In the genomic region with DNA sequence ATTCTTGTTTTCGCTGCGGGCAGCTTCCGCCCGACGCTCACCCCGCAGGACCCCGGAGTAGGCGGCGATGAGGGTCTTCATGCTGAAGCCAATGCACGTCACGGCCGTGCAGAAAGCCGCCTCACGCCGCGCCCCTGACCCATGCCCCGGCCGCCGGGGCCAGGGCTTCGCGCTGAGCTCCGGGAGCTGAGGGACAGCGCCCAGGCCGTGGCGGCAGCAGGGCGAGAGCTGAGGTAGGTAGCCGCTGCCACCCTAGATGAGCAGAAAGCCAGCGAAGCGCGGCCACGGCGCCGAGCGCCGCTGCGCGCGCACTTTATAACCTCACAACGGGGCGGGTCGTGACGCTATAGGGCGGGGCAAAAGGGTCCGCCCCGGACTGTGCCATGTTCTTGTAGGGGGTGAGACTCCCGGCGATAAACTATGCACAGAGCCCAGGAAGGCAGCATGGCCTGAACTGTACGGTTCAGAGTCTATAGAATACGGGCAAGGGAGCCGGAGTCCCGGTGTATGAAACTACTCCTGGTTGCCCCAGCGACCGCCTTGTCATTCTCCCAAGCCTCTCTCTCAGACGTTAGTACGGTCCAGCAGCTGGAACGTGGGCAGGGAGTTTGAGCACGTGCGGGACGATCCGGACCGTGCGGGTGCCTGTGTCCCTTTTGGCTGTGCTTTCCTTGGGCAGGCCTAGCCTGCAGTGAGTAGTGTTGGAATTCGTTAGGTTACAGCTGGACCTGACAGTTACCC, we compare ENCODE assay signal across 8 mouse cellular contexts. TPM values are rescaled to one million over a fixed set of nuclear protein-coding genes. Genes with fewer than 3 reads are reported as not detected.
DNase-seq lines count a peak whose midpoint lies in the region; ATAC-seq lines count a peak whose summit lies in the region.

A gene (minus strand): TSS at position 288 of the 741 bp plus-strand sequence.

- H3K36me3 ChIP-seq in heart, embryonic 14.5 days (ENCODE audit: control insufficient read depth, insufficient read depth, low read length) = no peaks in the 10 kb centered on the region
- no peaks in the 10 kb centered on the region for H3K36me3 ChIP-seq in liver, embryonic 13.5 days
- no peaks in the 10 kb centered on the region for H3K36me3 ChIP-seq in stomach, embryonic 16.5 days (ENCODE audit: control insufficient read depth, insufficient read depth, low read length)

- H3K27me3 ChIP-seq in heart, embryonic 14.5 days (ENCODE audit: control insufficient read depth, insufficient read depth, low read length) = peaks cover 6% of the 10 kb centered on the region; the same call in 1 of the 2 replicates
- H3K27me3 ChIP-seq in liver, embryonic 13.5 days = peaks cover 46% of the 10 kb centered on the region
- H3K27me3 ChIP-seq in stomach, embryonic 16.5 days (ENCODE audit: control insufficient read depth, insufficient read depth, low read length) = no peaks in the 10 kb centered on the region

- peak; percentile 91 for ATAC-seq in heart, embryonic 14.5 days (ENCODE audit: insufficient number of reproducible peaks, insufficient read depth, low FRiP score, low read depth)
- ATAC-seq in liver, embryonic 13.5 days (ENCODE audit: low read depth) = peak; percentile 84
- ATAC-seq in stomach, embryonic 16.5 days (ENCODE audit: insufficient read depth, low FRiP score) = peak; percentile 94

- H3K9ac ChIP-seq in heart, embryonic 14.5 days (ENCODE audit: low read length) = peak within 1 kb of the TSS; percentile 74
- peak within 1 kb of the TSS; percentile 77 for H3K9ac ChIP-seq in liver, embryonic 13.5 days
- peak within 1 kb of the TSS; percentile 95 for H3K9ac ChIP-seq in stomach, embryonic 16.5 days (ENCODE audit: low read length)

- H3K4me3 ChIP-seq in brown adipose tissue, adult 24 weeks (ENCODE audit: insufficient read depth, low read depth, low read length) = peak within 1 kb of the TSS; percentile 75
- peak within 1 kb of the TSS; percentile 52 to 66 for H3K4me3 ChIP-seq in heart, embryonic 14.5 days (ENCODE audit: control insufficient read depth in 1 of 2, insufficient read depth in 1 of 2, low read depth in 1 of 2, low read length in 2 of 2)
- H3K4me3 ChIP-seq in liver, embryonic 13.5 days (replicated peaks) = peak within 1 kb of the TSS; percentile 67
- peak within 1 kb of the TSS; percentile 83 for H3K4me3 ChIP-seq in stomach, embryonic 16.5 days (replicated peaks; ENCODE audit: low read length)

- H3K9me3 ChIP-seq in heart, embryonic 14.5 days (ENCODE audit: control insufficient read depth, low read length) = no peaks in the 10 kb centered on the region
- no peaks in the 10 kb centered on the region for H3K9me3 ChIP-seq in liver, embryonic 13.5 days (replicated peaks)
- no peaks in the 10 kb centered on the region for H3K9me3 ChIP-seq in stomach, embryonic 16.5 days (replicated peaks; ENCODE audit: control insufficient read depth, low read length)

- peak within 1 kb of the TSS; percentile 90 for H3K4me2 ChIP-seq in heart, embryonic 14.5 days (ENCODE audit: low read length)
- H3K4me2 ChIP-seq in liver, embryonic 13.5 days = peak within 1 kb of the TSS; percentile 93
- peak within 1 kb of the TSS; percentile 97 for H3K4me2 ChIP-seq in stomach, embryonic 16.5 days (ENCODE audit: low read depth, low read length)

- peak; percentile 94 for DNase-seq in CD4-positive, CD25-positive, alpha-beta regulatory T cell, adult 2 months (ENCODE audit: low read depth, low spot score)
- peak; percentile 65 for DNase-seq in fibroblast of lung, adult 2 months (ENCODE audit: low read depth)
- peak; percentile 94 for DNase-seq in kidney, postnatal 14 days
- DNase-seq in liver, embryonic 13.5 days = peak; percentile 81
- DNase-seq in neural tube, embryonic 10.5 days (ENCODE audit: extremely low spot score, low spot score) = peak; percentile 96

- peak within 1 kb of the TSS; percentile 94 for H3K27ac ChIP-seq in brown adipose tissue, adult 24 weeks (replicated peaks; ENCODE audit: low read depth, low read length)
- H3K27ac ChIP-seq in heart, embryonic 14.5 days (replicated peaks in 1 of 2; ENCODE audit: control insufficient read depth in 1 of 2, insufficient read depth in 1 of 2, low read depth in 2 of 2, low read length in 2 of 2) = peak within 1 kb of the TSS; percentile 83
- H3K27ac ChIP-seq in liver, embryonic 13.5 days = peak within 1 kb of the TSS; percentile 58
- H3K27ac ChIP-seq in stomach, embryonic 16.5 days (ENCODE audit: low read length) = peak within 1 kb of the TSS; percentile 89

- WGBS in heart, embryonic 14.5 days = under 1% methylated on average over 63 of the region's 63 CpGs
- under 1% methylated on average over 63 of the region's 63 CpGs for WGBS in liver, embryonic 13.5 days (ENCODE audit: insufficient replicate concordance)
- under 1% methylated on average over 63 of the region's 63 CpGs for WGBS in stomach, embryonic 16.5 days

- peaks cover 4% of the 10 kb centered on the region; the same call in 1 of the 2 replicates for H3K4me1 ChIP-seq in brown adipose tissue, adult 24 weeks (ENCODE audit: control insufficient read depth, insufficient read depth, insufficient read length, low read length)
- H3K4me1 ChIP-seq in heart, embryonic 14.5 days (ENCODE audit: control insufficient read depth in 2 of 2, insufficient read depth in 2 of 2, low read length in 2 of 2) = peaks cover 2 to 3% of the 10 kb centered on the region in 2 experiments; a peak in 1 of 4 replicates
- H3K4me1 ChIP-seq in liver, embryonic 13.5 days (replicated peaks) = peaks cover 31% of the 10 kb centered on the region
- peaks cover 14% of the 10 kb centered on the region for H3K4me1 ChIP-seq in stomach, embryonic 16.5 days (ENCODE audit: control insufficient read depth, insufficient read depth, low read length)

RNA-seq across cellular contexts. Expression of the gene that starts here (rescaled TPM):
- 1,082 and 1,581 TPM in 2 replicates for polyA plus RNA-seq in brown adipose tissue, adult 24 weeks (2012; ENCODE audit: insufficient read depth, insufficient read length, missing spikeins)
- polyA plus RNA-seq in heart, embryonic 14.5 days (2014; fragmentation: Nextera tagmentation; extraction: Ambion mirVana) = 19.8 and 22.3 TPM in 2 replicates
- polyA plus RNA-seq in liver, embryonic 13.5 days (2015; fragmentation: Nextera tagmentation; extraction: Ambion mirVana) = 71.1 and 73.4 TPM in 2 replicates
- polyA plus RNA-seq in stomach, embryonic 16.5 days (2015; fragmentation: Nextera tagmentation; extraction: Ambion mirVana) = 103 and 124 TPM in 2 replicates

Comparison
In these comparisons a context has a peak if more than half of its experiments do, and no peak if none do; other contexts are left out.
1. Peak in every context shown above with its lines: DNase-seq, ATAC-seq, H3K4me3 ChIP-seq and H3K27ac ChIP-seq.